Mouse (Mus musculus) testis, adult 2 months (tissue): ENCODE results near the gene Phf14. TPM values are rescaled to one million over a fixed set of nuclear protein-coding genes. Genes with fewer than 3 reads are reported as not detected.

Experiments
- H3K27ac ChIP-seq: fragments of 200-500 bp; 2 replicates; pipeline ENCODE4 v1.5.1; 2012; ENCODE audit warnings: low read depth, low read length; ENCODE audit not compliant: control insufficient read depth, insufficient read depth
- H3K27me3 ChIP-seq: fragments of 200-500 bp; 2 replicates; pipeline ENCODE4 v1.6.1; 2012; ENCODE audit warnings: mild to moderate bottlenecking, low read length, moderate library complexity; ENCODE audit not compliant: control insufficient read depth, insufficient read depth
- H3K36me3 ChIP-seq: fragments of 200-500 bp; 2 replicates; pipeline ENCODE4 v1.6.1; 2012; ENCODE audit warnings: mild to moderate bottlenecking, low read length; ENCODE audit not compliant: control insufficient read depth, insufficient read depth
- H3K4me1 ChIP-seq: fragments of 200-500 bp; 2 replicates; pipeline ENCODE4 v1.6.1; 2012; ENCODE audit warnings: low read length; ENCODE audit not compliant: control insufficient read depth, insufficient read depth
- H3K4me3 ChIP-seq: fragments of 200-500 bp; 2 replicates; pipeline ENCODE4 v1.5.1; 2012; ENCODE audit warnings: low read depth, mild to moderate bottlenecking, low read length, moderate library complexity, mixed read lengths; ENCODE audit not compliant: control insufficient read depth
- CTCF ChIP-seq: fragments of 200-500 bp; IDR thresholded peaks from 2 replicates; pipeline ENCODE4 v1.5.1; 2012; ENCODE audit warnings: low read depth, mild to moderate bottlenecking, inconsistent platforms, low read length, moderate library complexity; ENCODE audit not compliant: control insufficient read depth, insufficient read depth, insufficient replicate concordance
- POLR2A ChIP-seq: fragments of 200-500 bp; IDR thresholded peaks from 2 replicates; pipeline ENCODE4 v1.6.1; 2012; ENCODE audit warnings: low read depth, mild to moderate bottlenecking, inconsistent platforms, low read length, moderate library complexity; ENCODE audit not compliant: control insufficient read depth
- polyA plus RNA-seq: library from polyadenylated mRNA; depleted of rRNA; stranded (reverse); fragments of >200 nt; gene quantifications from 2 replicates; pipeline ENCODE4 v1.2.3, GENCODE M21; 2012

Gene Phf14
- polyA plus RNA-seq, 1 experiment, result 5.7 TPM

- Histone ChIP-seq H3K4me3 (no peak overlapping the region), H3K4me1 (no peaks in the 10 kb centered on the region), H3K27ac (no peak overlapping the region), H3K27me3 (no peaks in the 10 kb centered on the region), H3K36me3 (no peaks in the 10 kb centered on the region)
- TF ChIP-seq POLR2A, result no peak
- no peak for TF ChIP-seq CTCF
These were observed 19.9 kb downstream of the Phf14 start for GRCm38 (mm10) chr6:11927485-11927884.

GRCm38 (mm10) chr6:11933403-11933802 lies 25.8 kb downstream of the Phf14 start:
- H3K4me1 ChIP-seq, result no peaks in the 10 kb centered on the region
- no peak overlapping the region for H3K4me3 ChIP-seq
- H3K27me3 ChIP-seq, result no peaks in the 10 kb centered on the region
- H3K27ac ChIP-seq, result no peak overlapping the region
- H3K36me3 ChIP-seq, result no peaks in the 10 kb centered on the region
- TF ChIP-seq CTCF, result no peak
- TF ChIP-seq POLR2A, result no peak

GRCm38 (mm10) chr6:11940895-11941294 lies 33.3 kb downstream of the Phf14 start:
- TF ChIP-seq CTCF (no peak), POLR2A (no peak)
- Histone ChIP-seq H3K4me1 (no peaks in the 10 kb centered on the region), H3K27me3 (no peaks in the 10 kb centered on the region), H3K27ac (no peak overlapping the region), H3K4me3 (no peak overlapping the region), H3K36me3 (no peaks in the 10 kb centered on the region)

- H3K36me3 ChIP-seq, result no peaks in the 10 kb centered on the region
- TF ChIP-seq POLR2A (no peak), CTCF (no peak)
- H3K27ac ChIP-seq, result no peak overlapping the region
- H3K27me3 ChIP-seq, result no peaks in the 10 kb centered on the region
- no peak overlapping the region for H3K4me3 ChIP-seq
- no peaks in the 10 kb centered on the region for H3K4me1 ChIP-seq
These were observed 34.5 kb downstream of the Phf14 start for GRCm38 (mm10) chr6:11942089-11942488.

- Histone ChIP-seq H3K4me1 (no peaks in the 10 kb centered on the region), H3K27ac (no peak overlapping the region), H3K27me3 (no peaks in the 10 kb centered on the region), H3K36me3 (no peaks in the 10 kb centered on the region), H3K4me3 (no peak overlapping the region)
- TF ChIP-seq CTCF (no peak), POLR2A (no peak)
These were observed 40.5 kb downstream of the Phf14 start for GRCm38 (mm10) chr6:11948100-11948499.

- H3K4me1 ChIP-seq, result no peaks in the 10 kb centered on the region
- TF ChIP-seq POLR2A, result no peak
- TF ChIP-seq CTCF, result no peak
- no peaks in the 10 kb centered on the region for H3K36me3 ChIP-seq
- no peaks in the 10 kb centered on the region for H3K27me3 ChIP-seq
- no peak overlapping the region for H3K27ac ChIP-seq
- H3K4me3 ChIP-seq, result no peak overlapping the region
These were observed 52.6 kb downstream of the Phf14 start for GRCm38 (mm10) chr6:11960172-11960571.

- TF ChIP-seq CTCF (no peak), POLR2A (no peak)
- H3K36me3 ChIP-seq, result no peaks in the 10 kb centered on the region; the same call in 1 of the 2 replicates
These were observed 86.2 kb downstream of the Phf14 start for GRCm38 (mm10) chr6:11993782-11994181.

GRCm38 (mm10) chr6:11998576-11998975 lies 91.0 kb downstream of the Phf14 start:
- H3K27me3 ChIP-seq, result no peaks in the 10 kb centered on the region
- no peak overlapping the region for H3K4me3 ChIP-seq
- no peaks in the 10 kb centered on the region for H3K4me1 ChIP-seq
- H3K36me3 ChIP-seq, result no peaks in the 10 kb centered on the region; the same call in 1 of the 2 replicates
- no peak for TF ChIP-seq POLR2A
- TF ChIP-seq CTCF, result no peak
- H3K27ac ChIP-seq, result no peak overlapping the region

More at GRCm38 (mm10) chr6:11993782-11994181, 86.2 kb downstream of the Phf14 start:
- no peak overlapping the region for H3K4me3 ChIP-seq
- no peaks in the 10 kb centered on the region for H3K4me1 ChIP-seq
- no peak overlapping the region for H3K27ac ChIP-seq
- H3K27me3 ChIP-seq, result no peaks in the 10 kb centered on the region
